Mouse (Mus musculus): Measurements from ENCODE around the gene P3h1.

The P3h1 gene

GRCm38 (mm10) chr4:119238661-119239060, 5.9 kb downstream of the P3h1 start:
- no peak for DNase-seq (ENCODE audit: low spot score in 2 of 2)

- DNase-seq (ENCODE audit: low spot score in 2 of 2): no peak
Observed at GRCm38 (mm10) chr4:119239181-119239682, 6.5 kb downstream of the P3h1 start.

GRCm38 (mm10) chr4:119241664-119242063, 8.9 kb downstream of the P3h1 start:
- peak; percentile 56 to 60 for DNase-seq (ENCODE audit: low spot score in 2 of 2)

- DNase-seq (ENCODE audit: low spot score in 2 of 2): no peak
Observed at GRCm38 (mm10) chr4:119242571-119242970, 9.9 kb downstream of the P3h1 start.

GRCm38 (mm10) chr4:119244468-119245240, 11.9 kb downstream of the P3h1 start:
- peak; percentile 22 to 42 for DNase-seq (ENCODE audit: low spot score in 2 of 2)

GRCm38 (mm10) chr4:119245556-119245955, 12.8 kb downstream of the P3h1 start:
- peak; percentile 44 to 66 for DNase-seq (ENCODE audit: low spot score in 2 of 2)

- no peak for DNase-seq (ENCODE audit: low spot score in 2 of 2)
Observed at GRCm38 (mm10) chr4:119245961-119246360, 13.2 kb downstream of the P3h1 start.

- DNase-seq (ENCODE audit: low spot score in 2 of 2): no peak
Observed at GRCm38 (mm10) chr4:119246688-119247225, 14.0 kb downstream of the P3h1 start.

- DNase-seq (ENCODE audit: low spot score in 2 of 2): peak in 1 of 2 experiments; percentile 65
Observed at GRCm38 (mm10) chr4:119247462-119248235, 14.9 kb downstream of the P3h1 start.

- no peak for DNase-seq (ENCODE audit: low spot score in 2 of 2)
Observed at GRCm38 (mm10) chr4:119248407-119248965, 15.8 kb downstream of the P3h1 start.

- no peak for DNase-seq (ENCODE audit: low spot score in 2 of 2)
Observed at GRCm38 (mm10) chr4:119252025-119252808, 19.5 kb downstream of the P3h1 start.

GRCm38 (mm10) chr4:119254012-119254618, 21.4 kb downstream of the P3h1 start:
- peak in 1 of 2 experiments; percentile 33 for DNase-seq (ENCODE audit: low spot score in 2 of 2)

- no peak for DNase-seq (ENCODE audit: low spot score in 2 of 2)
Observed at GRCm38 (mm10) chr4:119255351-119255750, 22.6 kb downstream of the P3h1 start, which contains the start of gene Cldn19. Gene Cldn19 (plus strand): TSS chr4:119255414.

GRCm38 (mm10) chr4:119257083-119257482, 24.4 kb downstream of the P3h1 start:
- no peak for DNase-seq (ENCODE audit: low spot score in 2 of 2)

- no peak for DNase-seq (ENCODE audit: low spot score in 2 of 2)
Observed at GRCm38 (mm10) chr4:119259344-119260254, 26.9 kb downstream of the P3h1 start.

GRCm38 (mm10) chr4:119261087-119261713, 28.5 kb downstream of the P3h1 start:
- DNase-seq (ENCODE audit: low spot score in 2 of 2): no peak

GRCm38 (mm10) chr4:119262483-119262882, 29.8 kb downstream of the P3h1 start:
- no peak for DNase-seq (ENCODE audit: low spot score in 2 of 2)

GRCm38 (mm10) chr4:119263459-119263858, 30.7 kb downstream of the P3h1 start:
- no peak for DNase-seq (ENCODE audit: low spot score in 2 of 2)

GRCm38 (mm10) chr4:119266606-119267005, 33.9 kb downstream of the P3h1 start:
- no peak for DNase-seq (ENCODE audit: low spot score in 2 of 2)
